Mouse (Mus musculus) activated CD4-positive, CD25-positive, alpha-beta regulatory T cell, adult 9 weeks (primary cell): ENCODE measurements around the gene Stk38. TPM values are rescaled to one million over a fixed set of nuclear protein-coding genes. Genes with fewer than 3 reads are reported as not detected.

ENCODE experiments used
- polyA plus RNA-seq: library from polyadenylated mRNA; unstranded; fragments of 100-300 nt; shearing (Covaris generic); gene quantifications from one replicate; pipeline ENCODE4 v1.2.1, GENCODE M21; 2017

Stk38 gene
- 252 TPM for polyA plus RNA-seq

DNA sequence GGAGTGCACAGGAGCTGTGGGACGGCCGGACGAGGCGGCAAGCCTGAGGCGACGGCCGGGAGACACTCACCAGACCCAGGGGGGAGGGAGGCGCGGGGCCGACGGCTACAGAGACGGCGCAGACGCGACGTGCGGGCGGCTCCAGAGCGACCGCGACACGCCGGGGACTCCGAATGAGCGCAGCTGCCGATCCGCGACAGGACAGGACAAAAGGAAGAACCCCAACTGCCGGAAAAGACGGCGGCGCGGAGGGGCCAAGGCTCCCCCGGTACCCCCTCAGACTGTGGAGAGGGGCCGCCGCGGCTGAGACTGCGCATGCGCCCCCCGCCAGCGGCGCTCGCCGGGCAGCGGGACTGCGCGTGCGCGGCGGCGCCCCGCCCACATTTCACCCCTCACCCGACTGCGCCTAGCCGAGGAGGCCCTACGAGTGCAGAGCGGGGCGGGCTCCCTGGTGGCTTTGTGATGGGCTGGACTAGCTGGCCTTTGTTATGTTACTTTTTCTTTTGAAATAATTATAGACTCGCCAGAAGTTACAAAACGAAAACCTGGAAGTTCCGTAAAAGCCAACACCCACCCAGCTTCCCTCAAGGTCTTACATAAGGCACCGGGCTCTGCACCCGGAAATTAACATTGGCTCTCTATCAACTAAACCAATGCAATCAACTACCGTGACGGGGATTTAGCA is at the start of gene Stk38:
Gene Stk38 (minus strand): TSS at position 355 of the 685 bp plus-strand sequence.

DNA sequence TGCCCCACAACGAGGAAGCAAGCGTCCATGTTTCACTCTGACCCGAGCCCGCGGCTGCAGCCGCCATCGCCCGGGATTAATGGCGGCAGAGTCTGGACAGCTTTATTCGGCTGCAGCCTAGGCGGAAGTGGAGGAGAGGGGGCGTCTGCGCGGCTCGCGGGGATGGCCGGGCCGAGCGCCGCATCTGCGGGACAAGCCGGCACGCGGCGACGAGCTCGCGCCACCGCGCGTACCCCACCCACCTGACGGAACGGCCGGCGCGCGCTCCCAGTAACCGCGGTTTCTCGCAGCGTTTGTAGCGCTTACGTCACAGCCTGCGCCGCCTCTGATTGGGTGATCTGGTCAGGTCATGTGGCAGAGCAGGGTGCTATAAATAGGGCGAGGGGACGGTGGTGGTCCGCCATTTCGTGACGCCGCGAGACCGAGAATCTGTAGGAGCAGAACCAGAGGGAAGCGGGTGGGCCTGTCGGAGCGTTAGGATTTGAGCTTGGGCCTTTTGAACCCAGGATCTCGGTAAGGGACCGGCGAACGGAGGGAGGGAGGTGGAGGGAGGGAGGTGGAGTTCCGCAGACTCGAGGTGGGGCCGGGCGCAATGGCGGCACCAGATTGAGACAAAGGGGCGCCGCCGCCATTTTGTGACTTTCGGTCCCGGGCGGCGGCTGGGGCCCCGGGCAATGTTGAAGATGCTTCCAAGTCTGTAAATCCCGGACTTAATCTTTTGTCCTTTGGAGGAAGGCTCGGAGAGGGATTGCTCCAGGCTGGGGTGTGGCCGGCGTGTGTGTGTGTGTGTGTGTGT is 24.7 kb upstream of the Stk38 start, which contains the start of gene Srsf3:
Gene Srsf3 (plus strand): TSS at position 355 of the 796 bp plus-strand sequence.

GRCm38 (mm10) chr17:28951831-28952799 is 55.7 kb downstream of the Stk38 start, which contains the start of gene Kctd20:
Gene Kctd20 (plus strand): TSS chr17:28951950.

DNA sequence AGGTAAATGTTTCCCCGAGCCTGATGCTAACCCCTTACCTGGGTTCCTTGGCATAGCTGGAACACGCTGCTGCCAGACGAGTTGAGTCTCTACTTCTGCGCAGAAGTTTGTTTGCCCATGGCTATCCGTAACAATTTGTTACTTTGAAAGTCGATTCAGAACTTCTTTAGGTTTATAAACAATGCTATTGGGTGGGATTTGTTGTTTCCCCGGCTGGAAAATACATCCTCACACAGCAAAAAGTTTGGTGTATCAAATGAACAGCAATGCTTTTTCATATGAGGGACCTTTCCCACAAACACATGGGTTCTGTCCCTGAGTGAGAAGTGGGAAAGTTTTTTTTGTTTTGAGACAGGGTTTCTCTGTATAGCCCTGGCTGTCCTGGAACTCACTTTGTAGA is 64.1 kb downstream of the Stk38 start, which contains the start of gene Pxt1:
Gene Pxt1 (minus strand): TSS at position 101 of the 400 bp plus-strand sequence.

Other genes with a start within 250 kb of the Stk38 start
- gene Mapk13, start 238.7 kb downstream of the Stk38 start, polyA plus RNA-seq = not detected
- gene Brpf3, start 206.9 kb downstream of the Stk38 start, polyA plus RNA-seq = 2.5 TPM
- gene Pnpla1, start 149.6 kb downstream of the Stk38 start, polyA plus RNA-seq = not detected
- gene 4930539E08Rik, start 92.7 kb downstream of the Stk38 start, polyA plus RNA-seq = 3.1 TPM
- gene Pxt1, start 64.2 kb downstream of the Stk38 start, polyA plus RNA-seq = not detected
- 92.2 TPM for gene Kctd20, start 56.0 kb downstream of the Stk38 start, polyA plus RNA-seq
- gene Srsf3, start 24.6 kb upstream of the Stk38 start, polyA plus RNA-seq = 545 TPM
- 5.0 TPM for gene Cdkn1a, start 83.0 kb upstream of the Stk38 start, polyA plus RNA-seq
- not detected for gene Rab44, start 106.2 kb upstream of the Stk38 start, polyA plus RNA-seq
- 1.7 TPM for gene Cpne5, start 230.2 kb upstream of the Stk38 start, polyA plus RNA-seq